Mouse (Mus musculus): ENCODE measurements around the gene Psmd3.
A peak's percentile ranks its signal among the peaks of the same experiment; 100 is the strongest.
"Not testable (repeated sequence)": the region's sequence is repeated elsewhere in the genome, so short reads cannot be mapped to it uniquely, and the experiment has no call there.

The Psmd3 gene

DNA sequence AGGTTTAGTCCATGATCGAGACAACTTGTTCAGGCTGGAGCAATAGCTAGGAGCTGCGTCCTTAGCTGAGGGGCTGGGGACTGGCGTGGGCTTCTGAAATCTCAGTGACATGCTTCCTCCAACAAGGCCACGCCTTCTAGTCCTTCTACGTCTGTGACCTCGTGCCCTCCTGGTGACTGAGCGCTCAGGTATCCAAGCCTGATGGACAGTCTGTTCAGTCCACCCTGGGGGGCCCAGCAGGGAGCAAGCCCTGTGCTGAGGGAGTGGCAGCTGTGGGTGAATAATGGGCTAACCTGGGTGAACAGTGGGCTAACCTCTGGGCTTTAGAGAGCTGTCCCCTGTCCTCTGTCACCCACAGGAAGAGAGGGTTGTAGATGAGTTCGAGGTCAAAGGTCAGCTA is 5.7 kb downstream of the Psmd3 start:
- DNase-seq (ENCODE audit: low spot score), result no peak

DNA sequence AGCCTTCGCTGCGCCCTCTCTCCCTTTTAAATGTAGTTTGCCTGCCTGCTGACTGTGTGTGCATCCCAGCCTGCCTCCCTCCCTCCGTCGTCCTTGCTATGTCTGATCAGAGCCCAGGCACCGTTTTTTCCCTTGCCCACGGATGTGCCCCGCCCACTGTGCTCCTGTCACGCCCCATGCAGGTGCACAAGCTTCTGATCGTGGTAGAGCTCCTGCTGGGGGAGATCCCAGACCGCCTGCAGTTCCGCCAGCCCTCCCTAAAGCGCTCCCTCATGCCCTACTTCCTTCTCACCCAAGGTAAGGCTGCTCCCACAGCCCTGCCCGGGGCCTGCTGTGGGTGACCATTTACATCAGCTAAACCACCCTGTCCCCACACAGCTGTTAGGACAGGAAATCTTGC is 10.8 kb downstream of the Psmd3 start:
- DNase-seq (ENCODE audit: low spot score), result no peak

DNA sequence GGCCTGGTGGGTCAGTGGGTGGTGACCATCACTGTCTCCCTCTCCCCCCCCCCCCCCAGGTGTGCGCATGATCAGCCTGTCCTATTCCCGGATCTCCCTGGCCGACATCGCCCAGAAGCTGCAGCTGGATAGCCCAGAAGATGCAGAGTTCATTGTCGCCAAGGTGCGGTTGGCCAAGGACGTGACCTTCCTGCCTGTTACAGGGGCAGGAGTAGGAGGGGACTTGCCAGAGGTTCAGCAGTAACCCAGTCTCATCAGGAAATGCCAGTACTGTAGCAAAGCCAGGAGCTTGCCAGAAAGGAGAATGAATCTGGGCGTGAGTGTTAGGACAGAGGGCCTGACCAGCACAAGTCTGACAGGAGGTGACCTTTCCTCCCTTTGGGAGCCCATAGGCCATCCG is 11.4 kb downstream of the Psmd3 start:
- no peak for DNase-seq (ENCODE audit: low spot score)

DNA sequence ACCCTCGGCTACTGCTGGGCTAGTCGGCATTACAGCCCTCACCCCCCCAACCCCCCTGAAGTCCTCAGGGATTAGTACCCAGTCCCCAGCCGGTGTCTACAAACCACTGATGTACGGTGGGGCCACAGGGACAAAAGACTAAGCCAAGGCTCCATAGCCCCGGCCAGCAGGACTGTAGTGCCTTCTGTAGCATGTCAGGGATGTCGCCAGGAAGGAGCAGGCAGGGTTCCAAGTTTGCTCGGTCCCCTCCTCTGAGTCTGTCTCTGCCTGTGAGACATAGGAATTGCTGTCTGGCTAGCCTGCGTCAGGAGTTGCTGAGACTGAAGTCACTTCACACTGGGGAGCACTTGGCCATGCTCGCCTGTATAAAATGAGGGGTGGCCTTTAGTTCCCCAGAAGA is 11.9 kb downstream of the Psmd3 start:
- no peak for DNase-seq (ENCODE audit: low spot score)

DNA sequence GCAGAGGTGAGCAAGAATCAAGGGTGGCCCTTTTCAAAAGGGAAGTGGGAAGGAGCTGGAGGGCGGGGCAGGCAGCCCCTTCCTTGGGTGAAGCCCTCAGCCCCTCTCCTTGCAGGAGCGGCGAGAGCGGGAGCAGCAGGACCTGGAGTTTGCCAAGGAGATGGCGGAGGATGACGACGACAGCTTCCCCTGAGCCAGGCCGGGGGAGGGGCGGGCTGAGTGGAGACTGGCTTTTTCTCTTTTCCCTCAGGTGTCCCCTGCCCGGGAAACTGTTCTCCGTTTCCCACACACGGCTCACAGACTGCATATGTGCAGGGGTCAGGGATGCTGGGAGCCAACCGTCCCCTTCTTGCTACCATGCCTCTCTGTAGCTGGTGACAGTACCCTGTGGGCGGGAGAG is 13.1 kb downstream of the Psmd3 start:
- DNase-seq (ENCODE audit: low spot score), result no peak

DNA sequence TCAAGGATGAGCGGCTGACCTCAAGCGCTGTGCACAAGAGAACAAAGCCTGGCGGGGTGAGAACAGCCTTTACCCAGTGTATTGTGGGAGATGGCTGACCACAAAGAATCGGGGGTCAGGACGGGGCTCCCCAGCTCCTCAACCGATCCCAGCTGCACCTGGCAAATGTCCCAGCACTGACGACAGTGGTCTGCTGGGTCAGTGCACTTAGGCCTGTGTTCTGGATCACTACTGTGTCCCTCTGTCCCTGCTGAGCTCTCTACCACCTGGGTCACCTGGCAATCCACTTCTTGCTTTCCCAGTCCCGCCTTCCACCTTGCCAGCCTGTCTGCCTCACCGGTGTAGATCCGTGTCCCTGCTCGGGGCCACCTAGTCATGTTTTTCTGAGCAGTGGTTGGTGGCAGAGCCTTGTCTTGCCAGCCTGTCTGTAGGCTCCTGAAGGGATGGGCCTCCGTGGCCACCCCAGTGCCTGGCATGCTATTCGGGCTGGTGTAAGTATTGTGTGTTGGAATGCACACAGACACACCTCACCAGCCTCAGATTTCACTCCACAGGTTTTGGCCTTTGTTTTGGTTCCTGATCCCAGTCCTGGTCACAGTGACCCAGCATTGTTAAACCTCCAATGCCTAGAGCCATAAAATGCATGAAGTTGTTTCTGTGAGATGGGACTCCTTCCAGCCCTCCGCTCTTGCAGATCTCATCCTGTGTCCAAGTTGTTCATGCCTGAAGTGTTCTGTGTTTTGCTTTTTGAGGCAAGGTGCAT is 14.3 kb downstream of the Psmd3 start:
- no peak for DNase-seq (ENCODE audit: low spot score)

DNA sequence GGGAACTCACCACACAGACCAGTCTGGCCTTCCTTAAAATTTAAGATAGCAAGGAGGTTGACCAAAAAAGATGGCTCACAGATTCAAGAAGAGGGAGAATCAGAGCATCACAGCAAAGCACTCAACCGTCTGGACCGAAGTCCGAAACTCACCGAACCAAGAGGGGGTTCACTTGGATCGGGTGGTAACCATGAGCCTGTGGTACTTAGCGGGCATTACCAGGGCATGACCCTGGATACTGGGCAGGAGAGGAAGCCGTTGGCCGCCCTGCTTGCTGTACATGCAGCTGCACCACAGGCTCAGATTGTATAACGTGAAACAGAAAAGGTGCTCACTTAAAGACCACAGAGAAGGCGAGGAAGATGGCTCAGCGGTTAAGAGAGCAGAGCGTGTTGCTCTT is 14.9 kb downstream of the Psmd3 start:
- DNase-seq (ENCODE audit: low spot score), result no peak

DNA sequence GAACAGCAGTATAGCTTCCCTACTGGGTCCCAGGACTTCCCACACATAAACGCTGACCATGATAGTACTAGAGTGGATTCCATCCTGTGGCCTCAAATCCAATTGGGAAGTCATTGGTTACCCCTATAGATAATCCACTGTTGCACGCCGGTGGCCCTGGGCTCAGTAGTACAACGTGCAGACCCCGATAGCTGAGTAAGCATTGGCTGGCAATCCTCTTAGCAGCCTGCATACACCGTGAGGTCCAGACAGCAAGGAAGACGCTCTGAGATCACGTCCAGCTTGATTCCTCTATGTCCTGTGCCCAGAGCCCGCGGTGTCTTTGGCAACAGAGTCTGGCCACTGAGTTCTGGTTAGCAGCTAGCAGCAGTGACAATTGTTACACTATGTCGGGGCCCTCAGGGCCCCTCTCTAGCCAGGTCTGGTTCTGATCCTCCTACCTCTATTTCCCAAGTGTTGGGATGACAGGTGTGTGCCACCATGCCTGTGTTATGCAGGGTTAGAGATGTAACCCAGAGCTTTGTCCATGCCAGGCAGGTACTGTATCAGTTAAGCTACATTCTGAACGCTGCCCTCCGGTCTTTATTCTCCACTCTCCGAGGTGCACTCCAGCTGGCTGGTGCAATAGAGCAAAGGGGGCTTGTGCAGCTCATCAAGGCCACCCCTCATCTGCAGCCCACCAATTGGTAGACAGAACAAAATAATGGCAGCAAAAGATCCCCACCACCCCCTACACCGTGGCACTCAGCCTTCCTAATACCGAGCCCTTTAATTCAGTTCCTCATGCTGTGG is 16.7 kb downstream of the Psmd3 start:
- DNase-seq (ENCODE audit: low spot score), result no peak

DNA sequence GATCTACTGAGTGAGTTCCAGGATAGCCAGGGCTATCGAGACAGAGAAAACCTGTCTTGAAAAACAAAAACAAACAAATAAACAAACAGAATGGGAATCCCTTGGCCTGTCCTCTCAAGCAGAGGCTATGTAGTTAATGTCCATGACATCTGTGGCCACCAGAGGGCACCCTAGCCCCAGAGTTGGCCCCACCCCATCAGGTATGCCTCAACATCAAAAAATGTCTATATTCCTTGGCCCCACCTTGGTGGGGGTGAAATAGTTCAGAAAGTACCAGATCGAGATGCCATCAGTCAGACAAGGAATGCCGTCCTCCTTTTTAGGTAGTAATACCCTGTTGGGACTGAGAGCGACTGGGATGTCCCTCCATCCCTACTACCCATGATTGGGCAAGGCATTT is 17.6 kb downstream of the Psmd3 start:
- peak; percentile 70 for DNase-seq (ENCODE audit: low spot score)

DNA sequence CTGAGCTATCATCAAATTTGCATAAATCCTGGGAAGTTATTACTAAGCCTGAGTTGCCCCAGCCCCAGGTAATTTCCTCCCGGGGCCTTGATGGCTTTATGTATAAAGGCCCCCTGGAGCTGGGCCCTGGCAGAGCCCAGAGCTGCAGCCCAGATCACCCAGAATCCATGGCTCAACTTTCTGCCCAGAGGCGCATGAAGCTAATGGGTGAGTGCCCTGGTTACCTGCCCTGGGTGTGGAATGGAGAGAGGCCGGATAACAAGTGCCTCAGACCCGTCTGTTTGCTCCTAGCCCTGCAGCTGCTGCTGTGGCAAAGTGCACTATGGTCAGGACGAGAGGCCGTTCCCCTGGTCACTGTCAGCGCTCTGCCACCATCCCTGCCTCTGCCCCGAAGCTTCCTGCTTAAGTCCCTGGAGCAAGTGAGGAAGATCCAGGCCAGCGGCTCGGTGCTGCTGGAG is 18.9 kb downstream of the Psmd3 start, which contains the start of gene Csf3:
Gene Csf3 (plus strand): TSS at position 51 of the 458 bp plus-strand sequence.
- no peak for DNase-seq (ENCODE audit: low spot score)

DNA sequence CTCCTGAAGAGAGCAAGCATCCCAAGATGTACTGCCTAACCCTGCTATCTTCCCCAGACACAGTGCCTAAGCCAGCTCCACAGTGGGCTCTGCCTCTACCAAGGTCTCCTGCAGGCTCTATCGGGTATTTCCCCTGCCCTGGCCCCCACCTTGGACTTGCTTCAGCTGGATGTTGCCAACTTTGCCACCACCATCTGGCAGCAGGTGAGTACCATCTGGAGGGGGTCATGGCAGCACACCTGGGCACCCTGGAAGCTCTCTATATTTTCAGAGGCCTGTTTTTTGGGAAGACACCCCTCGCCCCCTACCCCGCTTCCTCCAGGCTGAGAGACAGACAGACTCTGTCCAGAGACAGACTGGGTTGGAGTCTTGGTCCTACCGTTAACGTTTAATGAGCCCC is 20.0 kb downstream of the Psmd3 start:
- no peak for DNase-seq (ENCODE audit: low spot score)

DNA sequence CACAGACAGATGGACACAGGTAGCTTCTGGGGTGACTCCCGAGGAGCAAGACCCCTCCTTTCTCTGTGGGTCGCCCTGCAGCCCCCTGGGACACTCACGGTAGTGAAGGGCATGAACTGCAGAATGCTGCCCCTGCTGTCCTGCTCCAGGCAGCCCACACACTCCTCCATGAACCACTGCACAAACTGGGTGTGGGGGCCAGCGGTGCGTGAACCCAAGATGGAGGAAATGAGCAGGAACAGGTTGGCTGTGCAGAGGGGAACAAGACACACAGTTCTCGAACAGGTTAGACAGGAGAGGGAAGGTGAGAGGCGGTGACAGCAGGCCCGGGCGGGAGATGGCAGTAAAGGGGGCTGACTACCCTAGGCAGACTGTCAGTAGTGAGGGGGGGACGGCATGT is 22.7 kb downstream of the Psmd3 start:
- DNase-seq (ENCODE audit: low spot score), result no peak

DNA sequence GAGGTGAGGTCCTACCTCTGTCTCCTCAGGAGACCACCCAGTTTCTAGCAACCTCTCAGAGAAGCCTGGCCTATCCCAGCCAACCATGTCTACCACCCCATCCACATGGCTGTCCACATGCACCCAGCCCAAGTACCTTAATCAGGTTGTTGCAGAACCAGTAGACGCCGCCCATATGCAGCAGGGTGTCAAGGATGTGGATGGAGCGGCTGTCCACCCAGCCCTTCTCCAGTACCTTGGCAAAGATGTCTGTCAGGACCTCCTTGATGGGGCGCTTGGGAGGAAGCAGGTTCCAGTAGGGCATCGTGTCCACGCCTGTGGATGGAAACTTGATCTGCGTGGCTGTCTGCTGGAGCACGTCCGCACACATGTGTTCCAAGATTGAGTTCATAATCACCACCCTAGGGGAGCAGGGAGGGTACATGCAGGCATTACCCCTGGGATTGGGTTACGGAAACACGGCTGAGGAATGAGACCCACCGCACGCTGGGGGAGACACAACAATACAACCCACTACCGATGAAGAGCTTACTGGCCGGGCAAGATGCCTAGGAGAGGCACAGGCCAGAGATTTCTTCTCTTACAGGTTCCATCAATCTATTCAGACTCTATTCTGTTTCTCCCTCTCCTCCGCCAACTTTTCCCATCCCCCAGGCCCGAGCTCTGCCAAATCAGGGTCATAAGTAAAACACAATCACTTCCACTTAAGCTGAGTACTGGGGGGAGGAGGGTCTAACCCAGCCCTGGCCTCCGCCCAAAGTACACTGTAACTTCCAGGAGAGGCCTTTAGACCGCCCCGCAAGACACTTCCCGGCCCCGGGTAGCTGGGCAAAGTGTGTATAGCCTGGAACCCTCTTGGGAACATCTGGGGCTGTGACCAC is 25.3 kb downstream of the Psmd3 start:
- no peak for DNase-seq (ENCODE audit: low spot score)

DNA sequence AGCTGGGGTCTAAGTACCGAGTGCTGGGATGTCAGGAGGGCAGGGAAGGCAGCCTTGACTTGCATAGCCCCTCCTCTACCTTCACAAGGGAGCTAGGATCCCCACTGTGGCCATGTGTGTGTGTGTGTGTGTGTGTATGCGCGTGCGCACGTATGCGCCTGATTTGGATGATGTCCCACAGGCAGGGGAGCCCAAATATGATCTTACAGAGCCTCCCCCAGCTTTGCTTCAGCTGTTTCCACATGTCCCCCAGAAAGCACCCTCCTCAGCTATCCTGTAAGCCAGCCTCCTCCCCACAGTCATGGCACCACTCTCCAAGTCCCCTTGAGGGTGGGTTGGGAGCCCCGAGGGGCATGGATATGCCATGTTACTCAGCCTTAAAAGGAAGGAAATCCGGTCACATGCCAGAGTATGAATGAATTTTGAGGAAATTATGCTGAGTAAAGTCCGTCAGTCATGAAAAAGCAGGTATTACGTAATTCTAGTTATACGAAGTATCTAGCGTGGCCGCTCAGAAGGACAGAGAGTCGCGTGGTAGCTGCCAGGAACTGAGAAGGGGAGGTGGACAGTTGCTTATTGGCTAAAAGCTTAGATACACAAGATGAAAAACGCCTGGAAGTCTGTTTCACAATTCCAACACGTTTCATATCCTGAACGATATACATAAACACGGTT is 26.1 kb downstream of the Psmd3 start:
- no peak for DNase-seq (ENCODE audit: low spot score)

DNA sequence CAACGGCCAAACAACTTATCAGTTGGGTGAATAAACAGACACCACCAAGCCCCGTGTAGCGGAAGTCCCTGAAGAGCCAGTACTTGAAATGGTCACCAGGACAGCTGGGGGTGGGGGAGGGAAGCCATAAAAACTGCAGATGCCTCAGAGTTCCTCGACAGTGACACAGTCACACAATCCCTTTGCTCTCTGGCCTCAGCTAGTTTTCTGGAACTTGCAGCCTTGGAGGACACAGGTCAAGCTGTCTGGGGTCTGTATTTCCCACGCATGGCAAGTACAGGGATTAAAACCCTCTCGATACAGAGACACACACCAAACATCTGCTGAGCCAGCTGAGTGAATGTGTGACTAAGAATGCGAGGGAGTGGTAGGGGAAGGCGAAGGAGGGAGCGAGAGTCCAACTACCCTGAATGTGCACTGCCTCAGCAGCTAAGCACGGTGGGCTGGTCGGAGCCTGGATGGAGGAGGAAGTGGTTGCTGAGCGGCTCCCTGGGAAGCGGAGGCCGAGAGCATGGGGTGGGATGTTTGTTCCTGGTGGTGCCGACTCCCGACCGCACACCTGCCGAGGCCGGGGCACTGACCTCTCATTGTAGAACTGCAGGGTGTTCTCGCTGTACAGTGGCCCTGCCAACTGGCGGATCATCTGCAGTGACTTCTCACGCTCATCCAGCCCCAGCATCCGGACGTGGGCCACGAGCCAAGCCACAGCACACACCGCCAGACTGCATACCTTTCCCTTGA is 26.8 kb downstream of the Psmd3 start:
- no peak for DNase-seq (ENCODE audit: low spot score)

DNA sequence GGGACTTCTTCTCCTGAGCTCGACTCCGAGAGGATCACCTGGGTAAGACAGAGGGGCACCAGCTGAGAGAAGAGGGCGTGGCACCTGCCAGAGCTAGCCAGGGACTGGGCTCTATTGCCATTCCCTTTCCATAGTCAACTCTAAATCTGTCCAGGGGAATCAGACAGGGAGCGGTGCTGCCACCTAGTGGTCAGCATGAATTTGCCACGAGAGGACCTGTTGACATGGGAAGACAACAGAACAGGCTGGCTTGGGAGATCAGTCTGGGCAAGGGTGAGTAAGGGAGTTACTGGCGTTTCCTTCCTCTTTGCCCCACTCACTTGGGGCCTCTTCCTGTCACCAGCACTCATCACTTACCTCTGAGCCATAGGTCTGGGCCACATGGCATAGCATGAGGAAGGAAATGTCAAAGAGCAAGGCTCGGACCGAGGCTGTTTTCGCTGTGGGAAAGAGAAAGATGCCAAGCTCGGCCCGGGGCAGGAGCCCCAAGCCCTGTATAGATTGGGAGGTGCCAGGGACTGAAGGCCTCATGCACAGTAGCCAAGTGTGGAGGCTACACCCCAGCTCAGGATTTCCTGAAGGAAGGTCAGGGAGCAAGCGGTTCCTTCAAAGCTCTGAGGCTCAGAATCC is 28.2 kb downstream of the Psmd3 start:
- peak; percentile 90 for DNase-seq (ENCODE audit: low spot score)

DNA sequence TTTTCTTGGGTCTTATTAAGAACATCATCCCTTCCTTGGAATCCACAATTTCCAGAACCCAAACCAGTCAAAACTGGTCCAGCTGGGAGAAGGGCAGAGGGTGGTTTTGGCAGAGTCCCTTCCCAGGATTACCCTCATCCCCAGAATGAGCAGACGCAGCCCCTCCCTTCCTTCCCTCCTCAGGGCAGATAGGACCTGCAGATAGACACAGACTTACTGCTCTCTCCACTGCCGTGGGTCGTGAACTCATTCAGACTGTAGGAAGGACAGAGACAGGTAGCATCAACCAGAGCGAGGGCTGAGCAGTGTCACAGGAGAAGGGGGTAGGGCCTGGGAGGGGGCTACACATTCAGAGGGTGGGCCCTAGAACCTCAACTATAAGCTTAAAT is 28.7 kb downstream of the Psmd3 start:
- DNase-seq (ENCODE audit: low spot score), result no peak

DNA sequence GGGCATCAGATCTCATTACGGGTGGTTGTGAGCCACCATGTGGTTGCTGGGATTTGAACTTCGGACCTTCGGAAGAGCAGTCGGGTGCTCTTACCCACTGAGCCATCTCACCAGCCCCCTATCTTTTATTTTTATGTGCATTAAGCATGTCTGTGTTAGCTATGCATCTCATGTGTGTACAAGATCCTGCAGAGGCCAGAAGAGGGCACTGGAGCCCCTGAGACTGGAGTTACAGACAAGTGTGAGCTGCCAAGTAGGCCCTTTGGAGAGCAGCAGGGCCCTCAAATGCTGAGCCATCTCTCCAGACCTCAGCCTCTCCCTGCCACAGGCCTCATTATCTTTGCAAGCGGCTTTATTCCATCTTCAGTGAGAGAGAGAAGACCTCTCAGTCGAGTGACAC is 29.7 kb downstream of the Psmd3 start:
- DNase-seq (ENCODE audit: low spot score), result not testable (repeated sequence)

DNA sequence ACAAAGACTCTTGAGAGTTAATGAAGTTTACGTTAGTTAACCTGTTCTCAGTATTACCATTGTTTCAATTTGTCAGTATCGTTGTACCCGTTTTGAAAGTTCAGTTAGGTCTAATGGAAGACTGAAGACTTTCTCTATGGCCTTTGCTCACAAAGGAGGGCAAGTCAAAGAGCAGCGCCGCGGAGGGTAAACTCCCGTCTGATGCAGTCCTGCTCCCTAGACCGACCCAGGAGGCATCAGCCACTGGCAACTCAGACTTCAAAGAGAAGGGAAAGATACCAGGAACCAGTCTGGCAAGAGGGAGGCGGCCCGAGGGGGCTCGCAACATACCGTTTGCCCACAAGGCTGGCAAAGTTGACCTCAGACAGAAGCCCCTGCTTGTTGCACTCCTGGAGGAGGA is 31.3 kb downstream of the Psmd3 start:
- DNase-seq (ENCODE audit: low spot score), result no peak

DNA sequence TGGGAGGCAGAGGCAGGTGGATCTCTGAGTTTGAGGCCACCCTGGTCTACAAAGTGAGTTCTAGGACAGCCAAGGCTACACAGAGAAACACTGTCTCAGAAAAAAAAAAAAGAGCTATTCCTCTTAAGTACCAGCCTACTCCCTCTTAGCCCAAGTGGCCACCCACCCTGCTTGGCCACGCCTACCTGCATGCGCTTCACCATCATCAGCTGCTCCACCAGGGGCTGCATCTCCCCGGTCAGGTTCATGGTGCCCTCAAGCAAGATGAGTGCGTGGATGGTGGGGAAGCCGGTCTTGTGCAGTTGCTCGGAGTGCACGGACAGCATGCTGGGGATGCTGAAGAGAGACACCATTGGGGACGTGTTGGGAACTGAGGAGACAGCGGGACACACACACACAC is 33.6 kb downstream of the Psmd3 start:
- DNase-seq (ENCODE audit: low spot score), result no peak

DNA sequence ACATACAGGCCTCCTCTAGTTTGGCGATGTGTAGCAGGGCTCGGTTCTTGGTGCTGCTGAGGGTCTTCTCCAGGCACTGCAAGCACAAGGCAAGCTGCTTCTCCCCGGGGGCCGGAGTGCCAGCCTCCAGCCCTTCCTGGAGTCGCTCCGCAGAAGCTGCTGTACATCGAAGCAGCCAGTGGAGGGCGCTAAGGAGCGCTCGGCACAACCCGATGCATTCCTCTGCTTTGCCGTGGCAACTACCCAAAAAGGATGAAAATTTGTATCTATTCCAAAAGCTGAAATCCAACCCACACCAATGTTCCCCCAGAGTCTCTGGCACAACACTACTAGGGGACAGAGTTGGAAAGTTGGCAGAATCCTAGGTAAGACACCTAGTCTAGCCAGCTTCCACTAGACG is 35.5 kb downstream of the Psmd3 start:
- DNase-seq (ENCODE audit: low spot score), result peak; percentile 65

Measured in embryo, embryonic 10 days (tissue).